Mouse (Mus musculus) stomach, postnatal 0 days (tissue): ENCODE measurements around the gene Pltp.

ENCODE experiments used
- CTCF ChIP-seq: IDR thresholded peaks from 2 replicates; pipeline ENCODE4 v1.5.1; 2016; ENCODE audit warnings: antibody characterized with exemption, low read depth, mild to moderate bottlenecking, moderate library complexity
- EP300 ChIP-seq: optimal IDR thresholded peaks from 2 replicates; pipeline ENCODE3; 2016; ENCODE audit warnings: antibody characterized with exemption

DNA sequence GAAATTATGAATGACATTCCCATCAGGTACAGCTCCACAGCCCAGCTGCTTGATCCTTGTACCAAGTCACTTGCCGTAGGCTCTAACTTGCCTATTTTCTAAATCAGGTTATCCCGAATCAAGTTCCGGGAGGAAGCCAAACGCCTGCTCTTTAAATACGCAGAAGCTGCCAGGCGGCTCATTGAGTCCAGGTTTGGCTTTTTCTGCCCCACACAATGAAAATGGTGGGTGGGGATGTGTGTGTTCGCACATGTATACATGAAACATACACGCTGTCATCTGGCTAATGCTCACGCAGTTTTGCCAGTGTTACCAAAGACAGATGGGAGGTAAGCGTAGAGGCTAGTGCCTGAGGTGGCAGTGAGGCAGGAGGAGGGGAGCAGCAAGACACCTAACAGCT is 29.1 kb upstream of the Pltp start:
- TF ChIP-seq CTCF: no peak
- no peak for TF ChIP-seq EP300
